Mouse (Mus musculus): Measurements from ENCODE around the gene Ndufs2. TPM values are rescaled to one million over a fixed set of nuclear protein-coding genes. Genes with fewer than 3 reads are reported as not detected.
A peak's percentile ranks its signal among the peaks of the same experiment; 100 is the strongest.

Gene Ndufs2
- total RNA-seq, 2 experiments from 2014 or later, result 183 to 186 TPM

DNA sequence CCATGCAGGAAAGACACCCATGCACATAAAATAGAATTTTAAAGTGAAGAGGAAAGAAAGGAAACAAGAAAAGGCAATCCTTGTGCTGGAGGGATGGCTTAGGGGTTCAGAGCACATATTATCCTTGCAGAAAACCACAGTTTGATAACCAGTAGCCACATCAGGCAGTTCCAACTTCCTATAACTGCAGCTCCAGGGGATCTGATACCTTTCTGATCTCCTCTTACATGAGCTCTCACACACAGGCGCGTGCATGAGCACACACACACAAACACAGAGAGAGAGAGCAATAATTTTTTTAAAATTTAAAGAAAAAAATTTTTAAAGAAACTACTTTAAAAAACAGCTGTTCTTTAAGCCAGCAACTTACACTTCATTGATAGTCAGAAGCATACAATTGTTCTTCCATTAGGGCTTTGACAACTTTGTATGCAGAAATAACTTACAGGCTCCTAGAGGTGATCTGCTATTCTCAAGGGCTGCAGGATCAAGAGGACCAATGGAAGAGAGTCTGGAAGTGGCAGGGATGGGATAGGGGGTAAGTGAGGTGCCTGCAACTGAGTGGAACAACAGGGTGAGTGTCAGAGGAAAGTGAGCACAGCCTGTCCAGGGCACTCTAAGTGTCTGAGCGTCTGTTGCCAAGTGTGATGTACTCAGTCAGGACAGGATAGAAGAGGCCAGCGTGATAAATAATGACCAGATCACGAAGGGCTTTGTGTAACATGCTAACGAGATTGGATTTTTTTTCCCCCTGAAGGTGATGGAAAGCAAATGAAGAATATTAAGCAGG, 45.3 kb downstream of the Ndufs2 start:
- intact Hi-C loops (cut with DNase I), result no loop called here
- no peak for DNase-seq

DNA sequence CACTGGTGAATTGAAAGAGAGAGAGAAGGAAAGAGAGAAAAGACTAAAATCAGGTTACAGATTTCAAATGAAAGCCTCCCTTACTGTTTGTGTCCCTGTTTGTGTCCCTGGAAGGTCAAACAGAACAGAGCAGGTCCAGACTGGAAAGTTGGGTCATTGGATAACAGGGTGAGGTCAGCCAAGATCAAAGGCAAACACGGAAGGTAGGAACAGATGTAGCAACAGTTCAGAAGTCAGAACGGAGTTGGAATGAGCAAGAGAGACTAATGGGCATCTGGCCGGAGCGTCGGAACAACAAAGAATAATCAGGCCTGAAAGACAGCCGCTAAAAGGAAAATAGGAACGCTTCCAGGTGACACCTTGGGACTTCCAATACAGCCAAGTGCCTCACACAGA, 46.9 kb downstream of the Ndufs2 start:
- DNase-seq, result no peak
- intact Hi-C loops (cut with DNase I), result no loop called here

GRCm38 (mm10) chr1:171203471-171204248, 47.5 kb downstream of the Ndufs2 start:
- no peak for DNase-seq
- intact Hi-C loops (cut with DNase I), result no loop called here

- intact Hi-C loops (cut with DNase I), result no loop called here
Observed at GRCm38 (mm10) chr1:171200769-171201168, 50.4 kb downstream of the Ndufs2 start.

DNA sequence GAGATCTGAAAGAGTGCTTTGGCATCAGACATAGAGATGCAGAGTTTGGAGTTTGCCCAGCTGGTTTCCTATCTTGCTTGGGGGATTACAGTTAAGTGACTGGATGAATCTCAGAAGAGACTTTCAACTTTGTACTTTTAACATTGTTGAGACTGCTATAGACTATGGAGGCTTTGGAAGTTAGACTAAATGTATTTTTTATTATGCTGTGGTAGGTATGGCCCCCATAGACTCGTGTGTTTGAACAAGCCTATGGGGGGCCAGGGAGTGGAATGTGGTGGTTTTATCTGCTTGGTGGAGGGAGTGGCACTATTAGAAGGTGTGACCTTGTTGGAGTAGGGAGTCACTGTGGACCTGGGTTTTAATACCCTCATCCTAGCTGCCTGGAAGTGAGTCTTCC, 51.7 kb downstream of the Ndufs2 start:
- DNase-seq, result no peak
- intact Hi-C loops (cut with DNase I), result no loop called here

More at GRCm38 (mm10) chr1:171200769-171201168, 50.4 kb downstream of the Ndufs2 start:
- no peak for DNase-seq

DNA sequence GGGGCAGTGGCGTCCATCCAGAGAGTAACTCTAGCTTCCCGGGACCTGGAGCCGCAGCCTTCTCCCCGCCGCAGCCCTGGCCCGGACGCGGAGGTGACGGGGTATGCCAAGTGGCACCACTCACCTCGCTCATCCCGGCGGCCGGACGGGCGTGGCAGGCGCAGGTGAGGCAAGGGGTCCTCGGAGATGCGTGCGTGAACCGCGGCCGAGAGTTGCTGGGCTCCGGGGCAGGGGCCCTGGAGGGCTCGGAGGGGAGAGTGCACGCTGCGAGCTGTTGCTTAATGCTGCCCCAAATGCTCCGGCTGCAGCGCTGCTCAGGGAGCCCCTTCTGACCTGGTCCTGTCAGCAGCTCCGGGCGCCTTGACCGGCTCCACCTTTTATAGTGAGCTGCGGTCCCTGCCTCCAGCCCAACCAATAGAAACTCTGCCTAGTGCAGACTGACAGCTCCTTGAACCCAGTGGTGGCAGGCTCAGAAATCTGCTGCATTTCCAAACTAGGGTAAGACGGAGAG, 55.2 kb downstream of the Ndufs2 start, which contains the start of gene Pcp4l1:
Gene Pcp4l1, minus strand, starts transcription at position 382 of the 511 bp plus-strand sequence.
- DNase-seq, result peak; percentile 64
- intact Hi-C loops (cut with DNase I), result no loop called here

- no peak for DNase-seq
- intact Hi-C loops (cut with DNase I), result no loop called here
Observed at GRCm38 (mm10) chr1:171195046-171195822, 56.0 kb downstream of the Ndufs2 start.

DNA sequence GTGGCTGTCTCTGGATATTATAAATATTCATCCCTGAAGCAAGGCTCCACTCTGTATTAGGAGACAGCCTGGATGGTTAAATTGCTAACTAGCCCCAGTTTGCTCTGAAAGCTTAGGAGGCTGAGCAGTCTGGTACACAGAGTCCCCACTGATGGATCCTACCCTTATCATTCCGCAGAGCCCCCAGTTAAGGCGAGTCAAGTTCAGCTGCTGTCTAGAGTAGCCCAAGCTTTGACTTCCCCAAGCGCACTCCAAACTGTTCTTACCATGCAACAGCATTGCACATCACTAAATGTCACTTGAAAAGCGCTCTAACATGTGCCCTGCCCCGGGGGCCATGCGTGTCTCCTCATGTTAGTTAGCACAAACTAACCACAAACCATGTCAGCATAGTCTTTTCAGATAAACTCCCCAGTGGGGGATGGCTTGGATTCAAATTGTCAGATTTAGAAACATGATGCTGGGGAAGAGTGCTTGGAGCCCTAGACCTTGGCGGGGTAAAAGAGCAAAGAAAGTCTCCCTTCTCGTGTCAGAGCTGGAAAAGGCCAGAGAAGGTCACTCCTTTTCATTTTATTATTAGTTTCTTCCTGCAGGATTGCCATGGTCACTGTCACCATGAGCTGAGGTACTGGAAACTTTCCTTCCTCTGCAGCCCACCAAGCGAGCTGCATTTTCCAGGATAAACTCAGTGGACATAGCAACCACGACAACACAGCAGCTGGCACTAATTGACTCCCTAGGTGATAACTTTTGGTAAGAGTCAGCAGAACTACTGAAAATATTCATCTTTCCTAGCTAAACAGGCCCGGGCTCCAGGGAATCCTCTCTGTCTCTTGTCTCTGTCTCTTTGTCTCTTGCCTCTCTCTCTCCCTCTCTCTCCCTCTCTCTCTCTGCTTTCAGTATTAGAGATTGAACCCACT, 57.0 kb downstream of the Ndufs2 start:
- intact Hi-C loops (cut with DNase I), result no loop called here

GRCm38 (mm10) chr1:171193093-171193840, 57.9 kb downstream of the Ndufs2 start:
- intact Hi-C loops (cut with DNase I), result no loop called here
- no peak for DNase-seq

More for the DNA sequence above, 57.0 kb downstream of the Ndufs2 start:
- no peak for DNase-seq

GRCm38 (mm10) chr1:171192283-171192682, 58.9 kb downstream of the Ndufs2 start:
- intact Hi-C loops (cut with DNase I), result no loop called here
- DNase-seq, result no peak

DNA sequence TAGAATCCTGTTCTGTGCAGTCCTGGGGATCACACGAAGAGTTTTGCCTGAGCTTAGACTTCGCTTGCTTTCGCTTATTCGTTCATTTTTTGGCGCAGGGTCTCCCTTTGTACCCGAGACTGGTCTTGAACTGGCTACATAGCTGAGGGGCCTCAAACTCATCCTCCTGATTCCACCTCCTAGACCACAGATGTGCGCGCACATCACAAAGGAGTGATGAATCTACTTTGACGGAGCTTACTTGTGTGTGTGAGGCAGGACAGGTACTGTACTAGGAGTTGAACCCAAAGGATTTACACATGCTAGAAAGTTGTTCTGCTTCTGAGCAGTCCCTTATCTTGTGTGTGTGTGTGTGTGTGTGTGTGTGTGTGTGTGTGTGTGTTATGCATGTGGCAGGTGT, 60.4 kb downstream of the Ndufs2 start:
- DNase-seq, result no peak
- intact Hi-C loops (cut with DNase I), result no loop called here

- no peak for DNase-seq
- intact Hi-C loops (cut with DNase I), result no loop called here
Observed at GRCm38 (mm10) chr1:171189476-171190114, 61.6 kb downstream of the Ndufs2 start.

DNA sequence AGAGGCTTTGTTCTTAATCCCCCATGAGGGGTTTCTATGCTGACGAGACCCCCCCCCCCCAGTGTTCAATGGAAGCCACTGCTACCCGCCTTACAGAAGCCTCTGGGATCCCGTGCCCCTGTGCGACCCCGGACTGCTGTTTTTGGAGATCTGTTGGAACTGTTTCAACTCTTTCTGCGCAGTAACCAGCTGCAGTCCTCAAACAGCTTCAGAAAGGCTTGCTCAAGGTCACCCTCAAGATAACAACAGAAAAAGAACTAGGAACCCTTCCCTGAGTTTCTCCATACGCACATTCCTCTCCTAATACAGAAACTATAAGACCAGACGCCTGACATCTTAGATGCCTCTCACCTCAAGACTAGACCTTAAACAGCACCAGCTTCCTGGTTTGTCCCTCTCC, 62.1 kb downstream of the Ndufs2 start:
- no peak for DNase-seq
- intact Hi-C loops (cut with DNase I), result no loop called here

GRCm38 (mm10) chr1:171187851-171188700, 63.1 kb downstream of the Ndufs2 start:
- intact Hi-C loops (cut with DNase I), result no loop called here
- no peak for DNase-seq

GRCm38 (mm10) chr1:171185655-171186054, 65.5 kb downstream of the Ndufs2 start:
- intact Hi-C loops (cut with DNase I), result no loop called here
- no peak for DNase-seq

All from left cerebral cortex, postnatal 4 days (tissue).